Mouse (Mus musculus): Measurements from ENCODE around the gene Repin1.

DNA sequence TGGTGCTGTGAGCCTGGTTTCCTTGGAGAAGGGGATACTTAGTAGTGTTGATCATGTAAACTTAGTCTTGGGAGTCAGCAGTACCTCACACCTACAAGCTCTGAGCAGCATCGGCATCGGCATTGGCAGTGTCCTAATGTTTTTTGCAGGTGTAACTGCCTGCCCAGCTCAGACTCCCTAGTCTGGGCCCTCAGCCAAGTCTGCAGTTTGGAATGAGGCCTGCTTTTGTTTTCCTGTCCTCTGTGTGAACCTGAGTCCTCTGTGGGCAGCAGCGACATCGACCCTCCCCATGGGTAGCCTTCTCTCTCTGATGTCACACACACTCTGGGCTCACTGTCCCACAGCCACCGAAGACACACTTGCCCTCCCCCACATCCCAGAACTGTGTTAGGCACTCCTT is 27.4 kb upstream of the Repin1 start:
- no peak for TF ChIP-seq POLR2A (IDR thresholded peaks at IDR 0.05; ENCODE audit: low read depth, low read length)
- no peak for TF ChIP-seq CTCF (conservative IDR thresholded peaks at IDR 0.05; ENCODE audit: insufficient read depth, insufficient read length, low read depth, low read length)

Measured in kidney, adult 2 months (tissue).